Mouse (Mus musculus) heart, postnatal 25 days (tissue): ENCODE data around the gene Vpreb2. TPM values are rescaled to one million over a fixed set of nuclear protein-coding genes. Genes with fewer than 3 reads are reported as not detected.
"Not testable (repeated sequence)": the region's sequence is repeated elsewhere in the genome, so short reads cannot be mapped to it uniquely, and the experiment has no call there.

Experiments
- DNase-seq: peaks from one replicate; pipeline ENCODE4 v3.0.0; 2022; ENCODE audit warnings: low spot score
- intact Hi-C: fragments of 180-260 bp; cut with DNase I; formaldehyde crosslinking; loops from one replicate; pipeline ENCODE4 v1.15.1; 2025
- total RNA-seq, 2 experiments: library from RNA; stranded (reverse); gene quantifications; 2 replicates each; pipeline ENCODE4 v1.2.3; 2021

Gene Vpreb2
- total RNA-seq, 2 experiments from 2014 or later: not detected

DNA sequence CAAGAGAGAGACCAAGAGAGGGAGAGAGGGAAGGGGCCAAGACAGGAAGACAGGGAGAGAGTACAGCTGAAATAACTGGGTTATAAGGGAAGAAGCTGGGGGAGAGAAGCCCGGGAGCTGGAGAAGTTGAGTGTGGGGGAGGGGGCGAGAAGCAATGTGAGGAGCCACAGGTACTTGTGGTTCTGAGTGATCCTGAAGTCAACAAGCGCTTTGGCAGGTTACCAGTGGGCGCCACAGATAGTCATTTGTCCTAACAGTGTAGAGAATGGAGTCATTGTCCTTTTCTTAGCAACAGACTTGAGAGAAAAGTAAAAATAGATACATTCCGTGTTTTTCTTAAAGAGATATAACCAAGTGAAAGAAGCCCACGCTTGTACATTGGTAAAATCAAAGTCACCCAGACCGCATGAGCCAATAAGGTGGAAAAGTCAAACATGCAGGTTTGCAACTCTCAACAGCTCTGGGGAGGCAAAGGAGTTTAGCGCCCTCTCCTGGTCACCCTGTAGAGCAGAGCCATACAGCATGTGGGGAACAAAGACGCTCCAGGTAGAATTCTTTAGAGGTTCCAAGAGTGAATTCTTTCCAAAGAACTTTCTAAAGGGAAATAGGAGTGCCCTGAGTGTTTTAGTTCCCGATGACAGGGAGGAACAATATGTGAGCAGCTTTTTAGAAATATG lies 6.4 kb downstream of the Vpreb2 start:
- intact Hi-C loops: loop anchor here (1.0 to 5.0 kb wide), 3 partner anchors 59 to 129 kb away; partner anchors contain the start of genes Ess2 and Slc25a1
- no peak for DNase-seq

DNA sequence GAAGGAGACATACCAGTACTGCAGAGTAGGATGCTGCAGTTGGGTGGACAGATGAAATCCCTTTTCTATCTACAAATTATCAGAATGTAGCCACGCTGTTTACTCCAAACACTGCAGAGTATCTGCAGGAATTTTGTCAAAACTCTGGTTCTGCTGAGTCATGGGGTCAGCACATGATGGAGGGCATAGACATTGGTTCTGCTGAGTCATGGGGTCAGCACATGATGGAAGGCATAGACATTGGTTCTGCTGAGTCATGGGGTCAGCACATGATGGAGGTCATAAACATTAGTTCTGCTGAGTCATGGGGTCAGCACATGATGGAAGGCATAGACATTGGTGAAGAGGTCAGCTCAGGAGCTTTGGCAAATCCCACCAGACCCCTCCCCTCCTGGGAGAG lies 7.5 kb downstream of the Vpreb2 start:
- intact Hi-C loops: loop anchor here (5.0 kb wide), 2 partner anchors 60 to 130 kb away; partner anchors contain the start of gene Slc25a1
- DNase-seq: no peak

DNA sequence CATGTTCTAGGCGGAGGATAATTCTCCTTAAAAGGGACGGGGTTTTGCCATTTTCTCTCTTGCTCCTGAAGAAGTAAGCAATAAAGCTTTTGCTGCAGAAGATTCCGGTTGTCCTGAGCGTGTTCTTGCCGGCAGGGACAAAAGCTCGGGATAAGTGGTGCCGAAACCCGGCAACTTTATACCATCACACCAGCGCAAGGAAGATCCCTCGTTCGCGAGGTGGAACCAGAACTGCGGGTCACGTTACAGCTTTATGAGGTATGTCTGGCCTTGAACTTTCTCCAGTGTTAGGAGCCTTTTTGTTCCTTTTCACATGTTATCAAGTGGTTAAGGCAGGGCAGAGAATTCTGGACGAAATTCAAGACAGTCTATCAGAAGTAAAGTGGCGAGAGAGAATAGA lies 12.1 kb downstream of the Vpreb2 start:
- DNase-seq, intact Hi-C loops: not testable (repeated sequence)

DNA sequence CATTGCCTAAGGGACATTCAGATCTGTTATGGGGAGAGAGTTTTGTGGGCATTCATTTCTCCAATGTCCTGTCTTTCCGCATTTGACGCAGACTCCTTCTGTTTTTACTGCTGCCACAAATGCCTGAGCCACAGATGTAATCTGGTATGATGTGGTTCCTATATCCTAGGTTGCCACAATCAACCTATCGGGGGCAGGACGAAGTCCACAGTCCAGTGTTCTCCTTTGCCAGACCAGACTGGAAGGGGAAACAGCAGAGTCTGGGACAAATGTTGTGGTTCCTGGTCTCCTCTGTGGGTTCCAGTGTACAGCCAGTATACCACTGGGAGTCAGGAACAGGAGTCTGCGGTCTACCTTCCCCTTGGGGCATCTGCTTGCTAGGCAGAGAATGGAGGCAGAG lies 19.4 kb downstream of the Vpreb2 start:
- intact Hi-C loops: no loop called here
- no peak for DNase-seq

- DNase-seq: no peak
- intact Hi-C loops: no loop called here
These were observed 24.4 kb downstream of the Vpreb2 start for GRCm38 (mm10) chr16:18004589-18004988.

DNA sequence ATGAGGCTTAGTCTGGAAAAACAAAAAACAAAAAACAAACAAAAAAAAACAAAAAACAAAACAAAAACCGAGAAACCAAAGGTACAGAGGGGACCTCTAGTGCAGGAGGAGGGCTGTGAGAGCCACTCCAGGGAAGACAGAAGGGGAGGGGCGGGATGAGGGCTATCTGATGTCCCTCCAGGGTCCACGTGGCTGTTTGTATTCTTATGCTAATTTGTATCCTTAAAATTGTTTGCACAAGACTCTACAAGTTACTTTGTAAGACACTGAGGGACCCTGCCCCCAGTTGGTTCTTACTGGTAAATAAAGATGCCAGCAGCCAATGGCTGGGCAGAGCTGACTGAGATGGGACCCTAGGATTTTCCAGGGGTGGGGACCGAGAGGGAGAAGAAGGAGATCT lies 26.9 kb downstream of the Vpreb2 start:
- intact Hi-C loops: no loop called here
- DNase-seq: no peak

DNA sequence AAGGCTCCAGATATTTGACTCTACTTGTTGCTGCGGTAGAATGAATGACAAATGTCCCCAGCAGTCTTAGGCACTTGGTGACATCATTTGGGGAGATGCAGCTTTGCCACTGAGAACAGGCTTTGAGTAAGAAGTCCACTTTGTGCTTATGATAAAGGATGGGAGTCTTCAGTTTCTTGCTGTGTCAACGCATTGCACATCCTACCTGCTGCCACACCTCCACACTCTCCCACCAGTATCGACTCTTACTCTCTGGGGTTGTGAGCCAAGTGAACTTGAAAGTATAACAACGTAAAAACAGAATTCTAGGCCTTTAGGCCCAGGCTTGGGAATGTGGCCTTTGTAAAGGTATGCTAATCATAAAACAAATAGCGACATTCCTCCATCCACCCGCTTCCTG lies 30.9 kb downstream of the Vpreb2 start:
- intact Hi-C loops: no loop called here
- no peak for DNase-seq

- DNase-seq, intact Hi-C loops: not testable (repeated sequence)
These were observed 36.3 kb downstream of the Vpreb2 start for GRCm38 (mm10) chr16:18016482-18016881.

GRCm38 (mm10) chr16:18022780-18023557 lies 42.7 kb downstream of the Vpreb2 start:
- intact Hi-C loops: no loop called here
- no peak for DNase-seq

GRCm38 (mm10) chr16:18027371-18027770 lies 47.1 kb downstream of the Vpreb2 start:
- intact Hi-C loops: no loop called here
- no peak for DNase-seq

Other genes with a start within 250 kb of the Vpreb2 start
- 10 to 100 TPM; 24.5 to 26.6 TPM for gene Med15, start 247.5 kb upstream of the Vpreb2 start, total RNA-seq
- gene Klhl22, start 220.8 kb upstream of the Vpreb2 start, total RNA-seq: 10 to 100 TPM; 16.1 to 16.7 TPM
- gene Scarf2, start 183.1 kb upstream of the Vpreb2 start, total RNA-seq: 1 to 10 TPM; 5.1 to 5.6 TPM
- gene B830017H08Rik, start 147.3 kb upstream of the Vpreb2 start, total RNA-seq: not detected
- 1 to 10 TPM; 1.8 to 2.5 TPM for gene Car15, start 142.1 kb upstream of the Vpreb2 start, total RNA-seq
- gene Gm20518, start 88.8 kb upstream of the Vpreb2 start, total RNA-seq: under 1 TPM; 0.17 to 0.68 TPM
- gene Tssk1, start 86.2 kb upstream of the Vpreb2 start, total RNA-seq: under 1 TPM; 0.05 to 0.11 TPM
- gene Dgcr2, start 81.9 kb upstream of the Vpreb2 start, total RNA-seq: 10 to 100 TPM; 46.5 to 49.5 TPM
- gene Tssk2, start 81.8 kb upstream of the Vpreb2 start, total RNA-seq: not detected
- 1 to 10 TPM; 8.7 to 9.3 TPM for gene Ess2, start 69.1 kb upstream of the Vpreb2 start, total RNA-seq
- gene Gsc2, start 65.4 kb upstream of the Vpreb2 start, total RNA-seq: not detected
- 10 to 100 TPM in 1 of 2 experiments, 1 to 10 TPM in 1; 7.1 to 14.8 TPM for gene Slc25a1, start 52.2 kb upstream of the Vpreb2 start, total RNA-seq
- 10 to 100 TPM; 39.6 to 44.8 TPM for gene Dgcr6, start 72.4 kb downstream of the Vpreb2 start, total RNA-seq
- 10 to 100 TPM; 21.9 to 25.9 TPM for gene Prodh, start 109.8 kb downstream of the Vpreb2 start, total RNA-seq
- gene Rtn4r, start 147.2 kb downstream of the Vpreb2 start, total RNA-seq: 1 to 10 TPM; 9.1 to 9.9 TPM
- gene Ccdc188, start 237.5 kb downstream of the Vpreb2 start, total RNA-seq: not detected